Mouse (Mus musculus): ENCODE data around the gene Ctxn2.

- TF ChIP-seq CTCF (IDR thresholded peaks at IDR 0.05; ENCODE audit: insufficient read depth, low read length) (no peak), POLR2A (IDR thresholded peaks at IDR 0.05; ENCODE audit: borderline replicate concordance, extremely low read depth, low read depth, low read length) (no peak)
These were observed 13.6 kb upstream of the Ctxn2 start for GRCm38 (mm10) chr2:125122624-125123476.
